Mouse (Mus musculus) erythroblast, embryonic 14.5 days (primary cell): ENCODE measurements around the gene Vps13d.

Experiments used
- GATA1 ChIP-seq: IDR thresholded peaks from 2 replicates; pipeline ENCODE4 v1.6.1; 2012; ENCODE audit warnings: low read length, inconsistent platforms, mixed read lengths
- TAL1 ChIP-seq: IDR thresholded peaks from 3 replicates; pipeline ENCODE4 v1.6.1; 2012; ENCODE audit warnings: low read length, inconsistent platforms, mixed read lengths

- no peak for TF ChIP-seq GATA1
- no peak for TF ChIP-seq TAL1
These were observed 92.7 kb downstream of the Vps13d start for GRCm38 (mm10) chr4:145101823-145102718.
